Mouse (Mus musculus) thymus, postnatal 25 days (tissue): ENCODE results near the gene Fam57b.

Source experiments
- DNase-seq: peaks from one replicate; pipeline ENCODE4 v3.0.0; 2022

Fam57b gene

DNA sequence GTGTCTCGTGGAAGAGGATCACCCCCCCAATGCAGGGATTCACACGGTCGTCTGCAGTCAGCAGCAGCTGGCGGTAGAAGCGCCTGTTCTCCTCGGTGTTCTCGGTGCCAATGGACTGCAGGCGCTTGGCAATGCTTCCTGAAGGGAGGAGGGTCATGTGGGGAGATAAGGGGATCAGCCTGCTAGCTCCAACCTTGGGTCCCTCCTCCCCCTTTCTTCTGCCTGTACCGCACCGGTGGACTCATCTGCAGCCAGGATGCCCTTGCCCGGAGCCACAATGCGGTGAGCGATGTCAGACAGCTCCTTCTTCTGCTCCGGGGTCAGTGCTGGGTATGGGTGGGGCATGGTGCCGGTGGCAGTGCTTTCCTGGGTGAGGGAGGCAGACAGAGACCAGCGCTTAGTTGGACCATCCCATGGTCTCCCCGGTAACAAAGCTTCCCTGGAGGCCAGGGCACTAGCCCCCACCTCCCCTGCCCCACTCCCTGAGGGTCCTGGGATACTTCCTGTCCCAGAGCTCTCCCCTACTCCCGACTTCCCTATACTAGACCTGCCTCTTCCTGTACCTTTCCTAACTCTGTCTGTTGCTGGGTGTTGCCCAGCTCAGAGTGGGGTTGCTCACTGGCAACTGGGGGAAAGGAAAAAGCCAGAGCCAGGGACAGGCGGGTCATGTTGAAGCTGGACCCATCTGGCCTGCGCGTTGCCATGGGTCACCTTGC, at the start of gene Fam57b:
Fam57b (plus strand) TSS at position 258 of the 716 bp plus-strand sequence.
- no peak for DNase-seq

DNA sequence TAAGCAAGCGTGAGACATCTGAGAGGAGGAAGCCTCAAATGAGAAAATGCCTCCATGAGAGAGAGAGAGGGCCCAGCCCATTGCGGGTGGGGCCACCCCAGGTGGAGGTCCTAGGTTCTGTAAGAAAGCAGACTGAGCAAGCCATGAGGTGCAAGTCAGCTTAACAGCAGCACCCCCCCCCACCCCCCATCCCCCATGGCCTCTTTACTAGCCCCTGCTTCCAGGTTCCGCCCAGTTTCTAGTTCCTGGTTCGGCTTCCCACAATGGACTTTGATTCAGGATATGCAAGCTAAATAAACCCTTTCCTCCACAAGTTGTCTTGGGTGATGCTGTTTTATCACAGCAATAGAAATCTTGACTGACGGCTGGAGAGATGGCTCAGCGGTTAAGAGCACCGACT, 48.6 kb upstream of the Fam57b start:
- DNase-seq = no peak

GRCm38 (mm10) chr7:126749582-126750343, 47.7 kb upstream of the Fam57b start:
- no peak for DNase-seq

- peak; percentile 67 for DNase-seq
These were observed 42.6 kb upstream of the Fam57b start for GRCm38 (mm10) chr7:126754866-126755265.

GRCm38 (mm10) chr7:126758539-126758938, 38.9 kb upstream of the Fam57b start:
- DNase-seq = no peak

GRCm38 (mm10) chr7:126759050-126759671, 38.3 kb upstream of the Fam57b start, which contains the start of gene Mapk3:
TSS of gene Mapk3 (plus strand) at chr7:126759601.
- peak; percentile 92 for DNase-seq

DNA sequence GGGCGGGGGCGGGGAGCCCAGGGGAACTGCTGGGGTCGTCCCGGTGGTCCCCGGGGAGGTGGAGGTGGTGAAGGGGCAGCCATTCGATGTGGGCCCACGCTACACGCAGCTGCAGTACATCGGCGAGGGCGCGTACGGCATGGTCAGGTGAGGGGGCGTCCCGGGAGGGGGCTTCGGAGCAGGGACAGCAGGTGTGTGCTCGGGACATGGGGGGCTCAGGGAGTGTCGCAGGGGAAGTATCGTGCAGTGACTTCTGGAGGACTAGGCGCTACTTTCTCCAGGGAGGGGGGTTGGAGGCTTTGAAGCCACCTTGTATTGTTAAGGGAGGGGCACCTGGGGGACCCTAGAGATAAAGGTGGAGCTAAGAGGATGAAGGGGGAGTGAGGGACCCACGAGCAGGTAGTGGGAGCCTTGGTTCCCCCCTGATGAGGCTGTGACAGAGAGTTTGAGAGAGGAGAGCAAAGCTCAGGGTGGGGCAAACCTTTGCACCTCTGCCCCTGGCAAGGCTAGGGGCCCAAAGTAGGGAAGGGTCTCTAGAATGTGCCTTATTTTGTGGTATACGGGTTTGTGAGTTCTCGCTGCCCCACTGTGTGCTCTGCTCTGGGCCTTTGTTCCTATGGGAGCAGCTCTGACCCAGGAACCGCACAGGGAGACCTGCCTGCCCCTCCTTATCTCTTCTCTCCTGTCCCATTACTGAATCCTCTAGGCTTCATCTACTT, 37.6 kb upstream of the Fam57b start:
- no peak for DNase-seq

DNA sequence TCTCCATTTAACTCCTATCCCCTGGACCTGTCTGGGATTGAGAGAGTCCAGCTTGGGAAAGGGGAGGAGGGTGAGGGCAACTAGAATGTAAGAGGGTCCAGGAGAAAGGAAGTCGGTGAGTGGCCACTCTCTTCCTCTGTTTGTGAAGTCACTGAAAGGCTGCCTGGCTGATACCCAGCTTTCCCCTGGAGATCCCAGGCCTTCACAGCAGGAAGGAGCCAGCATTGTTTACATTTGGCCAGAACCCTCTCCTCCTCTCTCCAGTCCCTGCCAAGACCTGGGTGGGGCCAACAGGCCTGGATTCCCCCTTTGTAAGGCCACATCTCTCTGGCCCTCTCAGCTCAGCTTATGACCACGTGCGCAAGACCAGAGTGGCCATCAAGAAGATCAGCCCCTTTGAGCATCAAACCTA, 37.1 kb upstream of the Fam57b start:
- no peak for DNase-seq

- no peak for DNase-seq
These were observed 36.5 kb upstream of the Fam57b start for GRCm38 (mm10) chr7:126760956-126761355.

DNA sequence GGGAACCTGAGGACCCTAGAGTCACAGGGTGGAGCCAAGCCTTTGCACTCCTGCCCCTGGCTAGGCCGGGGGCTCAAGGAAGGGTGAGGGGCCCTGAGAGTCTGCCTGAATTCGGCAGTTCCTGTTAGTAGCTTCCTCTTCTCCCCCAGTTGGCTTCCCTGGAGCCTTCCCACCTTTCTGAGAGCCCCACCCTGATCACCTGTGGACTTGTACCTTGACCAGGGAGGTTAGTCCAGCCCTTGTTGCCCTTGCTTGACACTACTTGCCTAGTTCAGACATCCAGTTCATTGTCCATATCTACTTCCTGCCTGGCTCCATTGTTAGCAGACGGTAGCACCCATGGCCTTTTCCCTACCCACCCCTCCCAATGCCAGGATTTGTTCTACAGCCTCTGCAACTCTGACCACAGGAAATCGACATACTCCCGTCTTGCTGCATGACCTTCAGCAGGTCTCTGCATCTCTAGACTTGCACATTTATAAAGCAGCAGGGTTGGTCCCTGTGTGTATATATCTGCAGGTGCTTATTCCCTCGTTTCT, 35.9 kb upstream of the Fam57b start:
- DNase-seq = no peak

GRCm38 (mm10) chr7:126762471-126763008, 34.9 kb upstream of the Fam57b start:
- DNase-seq = no peak

DNA sequence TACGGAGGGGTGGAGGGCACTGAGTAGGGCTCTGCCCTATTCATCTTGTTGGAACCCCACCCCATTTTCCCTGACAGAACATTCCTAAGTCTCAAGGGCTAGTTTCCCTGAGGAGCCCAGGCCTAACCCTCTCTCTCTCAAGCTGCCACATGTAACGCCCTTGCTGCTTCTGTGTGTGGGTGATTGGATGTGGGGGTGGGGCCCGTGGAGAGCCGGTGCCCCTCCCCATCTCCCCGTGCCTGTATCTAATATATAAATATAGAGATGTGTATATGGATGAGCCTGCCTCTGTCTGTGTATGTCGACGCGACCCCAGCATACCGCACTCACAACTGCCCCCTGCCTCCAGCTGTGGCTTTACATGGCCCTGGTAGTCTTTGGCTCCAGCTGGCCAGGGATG, 31.9 kb upstream of the Fam57b start:
- no peak for DNase-seq

DNA sequence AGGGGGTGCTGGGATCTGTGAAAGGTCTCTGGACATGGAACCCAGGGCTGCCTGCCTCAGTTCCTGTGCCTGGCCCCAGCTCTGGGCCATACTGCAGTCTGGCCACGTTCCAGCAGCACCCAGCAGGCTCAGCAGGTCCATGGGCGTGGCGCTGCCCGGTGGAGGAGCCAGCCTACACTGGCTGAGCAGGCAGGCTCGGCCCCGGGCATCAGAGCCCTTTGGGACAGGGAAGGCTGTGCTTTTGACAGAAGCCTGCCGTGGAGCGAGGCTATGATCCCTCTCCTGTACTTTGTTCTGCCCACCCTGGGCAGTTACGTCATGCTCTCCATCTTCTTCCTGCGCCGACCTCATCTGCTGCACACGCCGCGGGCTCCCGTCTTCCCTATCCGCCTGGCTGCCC, 31.3 kb upstream of the Fam57b start, which contains the start of gene Gdpd3:
Gdpd3 (plus strand) TSS at position 134 of the 400 bp plus-strand sequence.
- no peak for DNase-seq

DNA sequence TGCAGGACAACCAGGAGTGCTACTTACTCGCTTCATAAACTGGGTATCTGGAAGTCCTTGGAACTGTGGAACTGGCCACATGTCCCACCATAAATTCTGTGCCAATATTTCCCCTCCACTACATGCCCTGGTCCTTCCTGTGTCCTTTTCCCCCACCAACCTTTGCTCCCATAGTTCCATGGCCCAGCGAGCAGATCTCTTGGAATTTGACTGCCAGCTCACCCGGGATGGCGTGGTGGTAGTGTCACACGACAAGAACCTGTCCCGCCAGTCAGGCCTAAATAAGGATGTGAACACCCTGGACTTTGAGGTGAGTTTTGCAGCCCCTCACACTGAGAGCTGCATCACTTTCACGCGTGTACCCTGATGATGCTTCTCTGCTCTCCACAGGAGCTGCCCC, 30.5 kb upstream of the Fam57b start:
- no peak for DNase-seq

- DNase-seq = no peak
These were observed 26.7 kb upstream of the Fam57b start for GRCm38 (mm10) chr7:126770784-126771183.

- no peak for DNase-seq
These were observed 24.1 kb upstream of the Fam57b start for GRCm38 (mm10) chr7:126773351-126773750.

DNA sequence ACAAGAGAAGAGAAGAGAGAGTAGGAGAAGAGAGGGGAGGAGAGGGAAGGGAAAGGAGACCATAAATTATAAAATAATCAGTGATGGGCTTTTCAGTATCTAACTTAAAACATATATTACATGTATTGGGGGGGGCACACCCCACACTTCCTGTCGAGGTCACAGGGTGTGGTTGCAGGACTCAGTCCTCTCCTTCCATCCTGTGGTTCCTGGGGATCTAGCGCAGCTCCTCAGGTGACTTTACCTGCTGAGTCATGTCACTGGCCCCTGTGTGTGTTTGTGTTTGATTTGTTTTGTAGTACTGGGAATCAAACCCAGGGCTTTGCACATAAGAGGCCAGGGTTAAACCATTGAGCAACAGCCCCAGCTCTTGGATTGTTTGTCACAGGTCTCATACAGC, 23.0 kb upstream of the Fam57b start:
- no peak for DNase-seq

DNA sequence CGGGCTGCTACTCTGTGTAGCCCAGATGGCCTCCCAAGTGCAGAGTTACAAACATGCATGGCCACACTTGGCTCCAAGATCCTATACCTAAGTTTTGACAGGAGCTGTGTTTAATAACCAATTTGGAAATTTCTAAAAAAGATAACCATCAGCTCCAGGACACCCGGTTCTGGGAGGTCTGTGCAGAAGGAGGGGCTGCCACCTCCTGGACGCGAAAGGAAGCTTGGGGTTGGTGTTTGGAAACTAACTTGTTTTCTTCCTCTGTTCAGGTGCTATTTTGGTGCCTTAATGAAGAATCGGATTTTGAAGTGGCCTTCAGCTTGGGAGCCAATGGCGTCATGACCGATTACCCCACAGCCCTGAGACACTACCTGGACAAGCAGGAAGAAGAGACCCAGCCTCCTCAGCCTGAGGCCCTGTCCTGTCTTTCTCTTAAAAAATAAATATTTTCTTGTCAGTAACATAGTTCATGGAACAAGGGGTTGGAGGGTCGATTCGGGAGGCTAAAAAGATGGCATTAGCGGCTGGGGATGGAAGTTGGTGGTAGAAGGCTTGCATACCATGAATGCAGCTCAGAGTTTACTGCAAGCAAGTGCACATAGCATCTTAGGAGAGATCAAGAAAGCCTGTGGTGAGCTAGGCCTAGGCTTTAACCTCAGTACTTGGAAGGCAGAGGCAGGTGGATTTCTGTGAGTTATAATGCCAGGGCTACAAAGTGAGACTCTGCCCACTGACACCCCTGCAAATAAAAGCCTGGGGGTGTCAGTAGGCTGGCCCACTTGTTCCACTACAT, 22.1 kb upstream of the Fam57b start:
- peak; percentile 45 for DNase-seq

GRCm38 (mm10) chr7:126775978-126776234, 21.6 kb upstream of the Fam57b start:
- DNase-seq = no peak

GRCm38 (mm10) chr7:126776598-126777057, 20.8 kb upstream of the Fam57b start, which contains the start of gene Ypel3:
TSS of gene Ypel3 (plus strand) at chr7:126776955.
- DNase-seq = peak; percentile 96

- no peak for DNase-seq
These were observed 20.0 kb upstream of the Fam57b start for GRCm38 (mm10) chr7:126777476-126777875.

- no peak for DNase-seq
These were observed 19.3 kb upstream of the Fam57b start for GRCm38 (mm10) chr7:126778147-126778546.
